Mouse (Mus musculus): Measurements from ENCODE around the gene Zfp488. TPM values are rescaled to one million over a fixed set of nuclear protein-coding genes. Genes with fewer than 3 reads are reported as not detected.

Gene Zfp488
- polyA plus RNA-seq, 1 experiment from 2014 or later: 0.45 TPM

- H3K27me3 ChIP-seq (ENCODE audit: control insufficient read depth, insufficient read depth, low read length): no peaks in the 10 kb centered on the region
- WGBS: 48% methylated on average over 3 of the region's 3 CpGs
- no peaks in the 10 kb centered on the region for H3K9me3 ChIP-seq (ENCODE audit: control insufficient read depth, low read depth, low read length)
- no peak for ATAC-seq (ENCODE audit: insufficient number of reproducible peaks, insufficient read depth, low FRiP score, low read depth)
- no peak overlapping the region for H3K4me2 ChIP-seq (replicated peaks; ENCODE audit: low read depth, low read length)
- H3K27ac ChIP-seq (ENCODE audit: low read length): no peak overlapping the region
- no peaks in the 10 kb centered on the region for H3K36me3 ChIP-seq (ENCODE audit: control insufficient read depth, insufficient read depth, low read length)
- H3K4me1 ChIP-seq (ENCODE audit: control insufficient read depth, insufficient read depth, low read length): no peaks in the 10 kb centered on the region
- H3K9ac ChIP-seq (replicated peaks; ENCODE audit: low read depth, low read length): no peak overlapping the region
- no peak overlapping the region for H3K4me3 ChIP-seq (ENCODE audit: low read depth, low read length)
Measured at GRCm38 (mm10) chr14:33958841-33959240, 19.7 kb downstream of the Zfp488 start.

GRCm38 (mm10) chr14:33958186-33958585, 20.4 kb downstream of the Zfp488 start:
- H3K36me3 ChIP-seq (ENCODE audit: control insufficient read depth, insufficient read depth, low read length): no peaks in the 10 kb centered on the region
- no peak for ATAC-seq (ENCODE audit: insufficient number of reproducible peaks, insufficient read depth, low FRiP score, low read depth)
- H3K9ac ChIP-seq (replicated peaks; ENCODE audit: low read depth, low read length): no peak overlapping the region
- no peaks in the 10 kb centered on the region for H3K4me1 ChIP-seq (ENCODE audit: control insufficient read depth, insufficient read depth, low read length)
- no peak overlapping the region for H3K27ac ChIP-seq (ENCODE audit: low read length)
- H3K9me3 ChIP-seq (ENCODE audit: control insufficient read depth, low read depth, low read length): no peaks in the 10 kb centered on the region
- no peaks in the 10 kb centered on the region for H3K27me3 ChIP-seq (ENCODE audit: control insufficient read depth, insufficient read depth, low read length)
- WGBS: 88% methylated on average over 4 of the region's 4 CpGs
- no peak overlapping the region for H3K4me3 ChIP-seq (ENCODE audit: low read depth, low read length)
- no peak overlapping the region for H3K4me2 ChIP-seq (replicated peaks; ENCODE audit: low read depth, low read length)

GRCm38 (mm10) chr14:33956055-33956454, 22.5 kb downstream of the Zfp488 start:
- H3K4me1 ChIP-seq (ENCODE audit: control insufficient read depth, insufficient read depth, low read length): no peaks in the 10 kb centered on the region
- WGBS: 77% methylated on average over 13 of the region's 13 CpGs
- ATAC-seq (ENCODE audit: insufficient number of reproducible peaks, insufficient read depth, low FRiP score, low read depth): no peak
- no peak overlapping the region for H3K27ac ChIP-seq (ENCODE audit: low read length)
- H3K9me3 ChIP-seq (ENCODE audit: control insufficient read depth, low read depth, low read length): no peaks in the 10 kb centered on the region
- no peak overlapping the region for H3K4me2 ChIP-seq (replicated peaks; ENCODE audit: low read depth, low read length)
- no peak overlapping the region for H3K4me3 ChIP-seq (ENCODE audit: low read depth, low read length)
- no peaks in the 10 kb centered on the region for H3K36me3 ChIP-seq (ENCODE audit: control insufficient read depth, insufficient read depth, low read length)
- no peaks in the 10 kb centered on the region for H3K27me3 ChIP-seq (ENCODE audit: control insufficient read depth, insufficient read depth, low read length)
- H3K9ac ChIP-seq (replicated peaks; ENCODE audit: low read depth, low read length): no peak overlapping the region

GRCm38 (mm10) chr14:33953761-33954160, 24.8 kb downstream of the Zfp488 start, which contains the start of gene Rbp3:
TSS of gene Rbp3 (plus strand) at chr14:33954003.
- WGBS: 84% methylated on average over 5 of the region's 5 CpGs
- Histone ChIP-seq H3K4me1 (ENCODE audit: control insufficient read depth, insufficient read depth, low read length) (no peaks in the 10 kb centered on the region), H3K4me3 (ENCODE audit: low read depth, low read length) (no peak within 1 kb of the TSS), H3K9ac (replicated peaks; ENCODE audit: low read depth, low read length) (no peak within 1 kb of the TSS), H3K27me3 (ENCODE audit: control insufficient read depth, insufficient read depth, low read length) (no peaks in the 10 kb centered on the region), H3K9me3 (ENCODE audit: control insufficient read depth, low read depth, low read length) (no peaks in the 10 kb centered on the region), H3K27ac (ENCODE audit: low read length) (no peak within 1 kb of the TSS), H3K36me3 (ENCODE audit: control insufficient read depth, insufficient read depth, low read length) (no peaks in the 10 kb centered on the region), H3K4me2 (replicated peaks; ENCODE audit: low read depth, low read length) (no peak within 1 kb of the TSS)
- ATAC-seq (ENCODE audit: insufficient number of reproducible peaks, insufficient read depth, low FRiP score, low read depth): no peak

- no peak for ATAC-seq (ENCODE audit: insufficient number of reproducible peaks, insufficient read depth, low FRiP score, low read depth)
- Histone ChIP-seq H3K4me2 (replicated peaks; ENCODE audit: low read depth, low read length) (no peak overlapping the region), H3K36me3 (ENCODE audit: control insufficient read depth, insufficient read depth, low read length) (no peaks in the 10 kb centered on the region), H3K4me1 (ENCODE audit: control insufficient read depth, insufficient read depth, low read length) (no peaks in the 10 kb centered on the region), H3K9ac (replicated peaks; ENCODE audit: low read depth, low read length) (no peak overlapping the region), H3K27me3 (ENCODE audit: control insufficient read depth, insufficient read depth, low read length) (no peaks in the 10 kb centered on the region), H3K27ac (ENCODE audit: low read length) (no peak overlapping the region), H3K9me3 (ENCODE audit: control insufficient read depth, low read depth, low read length) (no peaks in the 10 kb centered on the region), H3K4me3 (ENCODE audit: low read depth, low read length) (no peak overlapping the region)
- WGBS: 43% methylated on average over 6 of the region's 6 CpGs
Measured at GRCm38 (mm10) chr14:33952233-33952981, 26.2 kb downstream of the Zfp488 start.

- Histone ChIP-seq H3K27ac (ENCODE audit: low read length) (no peak overlapping the region), H3K36me3 (ENCODE audit: control insufficient read depth, insufficient read depth, low read length) (no peaks in the 10 kb centered on the region), H3K27me3 (ENCODE audit: control insufficient read depth, insufficient read depth, low read length) (no peaks in the 10 kb centered on the region), H3K9me3 (ENCODE audit: control insufficient read depth, low read depth, low read length) (no peaks in the 10 kb centered on the region), H3K4me2 (replicated peaks; ENCODE audit: low read depth, low read length) (no peak overlapping the region), H3K4me1 (ENCODE audit: control insufficient read depth, insufficient read depth, low read length) (no peaks in the 10 kb centered on the region), H3K4me3 (ENCODE audit: low read depth, low read length) (no peak overlapping the region), H3K9ac (replicated peaks; ENCODE audit: low read depth, low read length) (no peak overlapping the region)
- 71% methylated on average over 6 of the region's 6 CpGs for WGBS
- ATAC-seq (ENCODE audit: insufficient number of reproducible peaks, insufficient read depth, low FRiP score, low read depth): no peak
Measured at GRCm38 (mm10) chr14:33946125-33946524, 32.4 kb downstream of the Zfp488 start.

GRCm38 (mm10) chr14:33942222-33942621, 36.3 kb downstream of the Zfp488 start:
- Histone ChIP-seq H3K9ac (replicated peaks; ENCODE audit: low read depth, low read length) (no peak overlapping the region), H3K27me3 (ENCODE audit: control insufficient read depth, insufficient read depth, low read length) (no peaks in the 10 kb centered on the region), H3K4me1 (ENCODE audit: control insufficient read depth, insufficient read depth, low read length) (no peaks in the 10 kb centered on the region), H3K9me3 (ENCODE audit: control insufficient read depth, low read depth, low read length) (no peaks in the 10 kb centered on the region), H3K27ac (ENCODE audit: low read length) (no peak overlapping the region), H3K4me3 (ENCODE audit: low read depth, low read length) (no peak overlapping the region), H3K36me3 (ENCODE audit: control insufficient read depth, insufficient read depth, low read length) (no peaks in the 10 kb centered on the region), H3K4me2 (replicated peaks; ENCODE audit: low read depth, low read length) (no peak overlapping the region)
- no peak for ATAC-seq (ENCODE audit: insufficient number of reproducible peaks, insufficient read depth, low FRiP score, low read depth)
- 74% methylated on average over 5 of the region's 5 CpGs for WGBS

- Histone ChIP-seq H3K4me1 (ENCODE audit: control insufficient read depth, insufficient read depth, low read length) (no peaks in the 10 kb centered on the region), H3K4me2 (replicated peaks; ENCODE audit: low read depth, low read length) (no peak within 1 kb of the TSS), H3K9me3 (ENCODE audit: control insufficient read depth, low read depth, low read length) (no peaks in the 10 kb centered on the region), H3K4me3 (ENCODE audit: low read depth, low read length) (no peak within 1 kb of the TSS), H3K9ac (replicated peaks; ENCODE audit: low read depth, low read length) (no peak within 1 kb of the TSS), H3K36me3 (ENCODE audit: control insufficient read depth, insufficient read depth, low read length) (no peaks in the 10 kb centered on the region), H3K27me3 (ENCODE audit: control insufficient read depth, insufficient read depth, low read length) (no peaks in the 10 kb centered on the region), H3K27ac (ENCODE audit: low read length) (no peak within 1 kb of the TSS)
- 40% methylated on average over 8 of the region's 8 CpGs for WGBS
- ATAC-seq (ENCODE audit: insufficient number of reproducible peaks, insufficient read depth, low FRiP score, low read depth): no peak
Measured at GRCm38 (mm10) chr14:33940739-33941138, 37.8 kb downstream of the Zfp488 start, which contains the start of gene Gdf2. TSS of gene Gdf2 (plus strand) at chr14:33941039.

- no peak overlapping the region for H3K9ac ChIP-seq (replicated peaks; ENCODE audit: low read depth, low read length)
- WGBS: 28% methylated on average over 9 of the region's 9 CpGs
Measured at GRCm38 (mm10) chr14:33939117-33939516, 39.4 kb downstream of the Zfp488 start.

More at GRCm38 (mm10) chr14:33939117-33939516, 39.4 kb downstream of the Zfp488 start:
- ATAC-seq (ENCODE audit: insufficient number of reproducible peaks, insufficient read depth, low FRiP score, low read depth): no peak
- H3K36me3 ChIP-seq (ENCODE audit: control insufficient read depth, insufficient read depth, low read length): no peaks in the 10 kb centered on the region
- H3K27ac ChIP-seq (ENCODE audit: low read length): no peak overlapping the region
- no peaks in the 10 kb centered on the region for H3K4me1 ChIP-seq (ENCODE audit: control insufficient read depth, insufficient read depth, low read length)
- H3K27me3 ChIP-seq (ENCODE audit: control insufficient read depth, insufficient read depth, low read length): no peaks in the 10 kb centered on the region
- H3K4me2 ChIP-seq (replicated peaks; ENCODE audit: low read depth, low read length): no peak overlapping the region
- H3K9me3 ChIP-seq (ENCODE audit: control insufficient read depth, low read depth, low read length): no peaks in the 10 kb centered on the region
- H3K4me3 ChIP-seq (ENCODE audit: low read depth, low read length): no peak overlapping the region

Data from stomach, embryonic 14.5 days (tissue).